Mouse (Mus musculus) spleen, embryonic (tissue): ENCODE measurements around the gene Gnl1.
"Not testable (repeated sequence)": the region's sequence is repeated elsewhere in the genome, so short reads cannot be mapped to it uniquely, and the experiment has no call there.

Experiments
- CTCF ChIA-PET: fragments of 350-600 bp; sonication (Branson Sonifier 250); formaldehyde crosslinking; loops from one replicate; lab custom pipeline; 2022; lab: Charles Lee

The Gnl1 gene

GRCm38 (mm10) chr17:36023710-36024654 is 44.3 kb downstream of the Gnl1 start:
- CTCF ChIA-PET: no interaction called here

DNA sequence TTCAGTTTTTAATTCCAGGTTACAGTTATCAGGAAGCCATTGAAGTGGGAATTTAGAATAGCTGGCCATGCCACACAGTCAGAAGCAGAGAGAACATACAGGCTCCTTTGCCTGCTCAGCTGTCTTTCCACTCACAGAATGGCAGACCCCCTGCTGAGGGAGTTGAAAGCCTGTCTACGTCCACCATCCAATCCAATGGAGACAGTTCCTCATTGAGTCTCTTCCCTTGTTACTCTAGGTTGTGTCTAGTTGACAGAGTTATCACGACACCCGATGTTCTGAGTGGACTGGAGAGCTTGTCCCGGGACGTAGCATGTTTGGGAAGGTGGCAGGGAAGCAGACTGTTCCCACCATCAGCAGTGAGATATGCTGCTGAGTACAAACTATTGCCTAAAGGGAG is 45.5 kb downstream of the Gnl1 start:
- CTCF ChIA-PET: no interaction called here

GRCm38 (mm10) chr17:36025901-36026300 is 46.2 kb downstream of the Gnl1 start:
- CTCF ChIA-PET: interaction anchor here (0.6 kb wide), 1 partner anchor 87 kb away, joined by 5 read pairs; no protein-coding TSS in a partner anchor

GRCm38 (mm10) chr17:36027663-36028062 is 48.0 kb downstream of the Gnl1 start:
- CTCF ChIA-PET: no interaction called here

DNA sequence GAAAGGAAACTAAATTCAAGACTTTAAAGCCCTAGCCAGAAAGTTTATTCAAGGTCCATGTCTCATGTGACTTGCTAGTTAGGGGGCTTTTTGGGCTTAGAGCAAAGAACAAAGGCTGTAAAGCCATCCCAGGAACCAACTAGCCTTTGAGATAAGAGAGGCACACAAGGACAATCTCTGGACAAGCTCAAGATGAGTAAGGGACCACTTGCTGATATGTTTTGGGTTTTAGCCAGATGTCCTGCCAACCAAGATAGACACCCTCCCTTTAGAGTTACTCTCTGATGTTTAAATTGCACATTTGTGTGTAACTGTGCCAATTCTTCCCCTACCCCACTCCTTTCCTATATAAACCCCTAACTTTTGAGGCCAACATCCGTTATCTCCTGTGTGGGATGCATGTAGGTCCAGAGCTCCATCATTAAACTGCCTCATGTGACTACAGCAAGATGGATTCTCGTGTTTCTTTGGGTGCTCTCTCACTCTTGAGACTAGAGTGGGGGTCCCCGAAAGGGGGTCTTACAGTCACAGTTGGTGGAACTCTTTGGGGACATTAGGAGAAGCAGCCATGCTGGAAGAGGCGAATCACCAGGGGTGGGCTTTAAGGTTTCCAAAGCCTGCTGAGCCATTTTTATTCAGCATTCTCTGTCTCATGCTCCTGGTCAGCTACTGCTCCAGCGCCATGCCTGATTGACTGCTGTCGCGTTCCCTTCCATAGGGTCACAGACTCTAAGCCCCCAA is 49.4 kb downstream of the Gnl1 start:
- CTCF ChIA-PET: interaction anchor here (1.8 kb wide), 1 partner anchor 32 kb away, joined by 5 read pairs; no protein-coding TSS in a partner anchor

GRCm38 (mm10) chr17:36030046-36030702 is 50.5 kb downstream of the Gnl1 start:
- CTCF ChIA-PET: interaction anchor here (1.8 kb wide), 1 partner anchor 33 kb away, joined by 5 read pairs; no protein-coding TSS in a partner anchor

- CTCF ChIA-PET: interaction anchor here (1.8 kb wide), 1 partner anchor 34 kb away, joined by 5 read pairs; no protein-coding TSS in a partner anchor
These were observed 51.3 kb downstream of the Gnl1 start for GRCm38 (mm10) chr17:36030703-36031582.

DNA sequence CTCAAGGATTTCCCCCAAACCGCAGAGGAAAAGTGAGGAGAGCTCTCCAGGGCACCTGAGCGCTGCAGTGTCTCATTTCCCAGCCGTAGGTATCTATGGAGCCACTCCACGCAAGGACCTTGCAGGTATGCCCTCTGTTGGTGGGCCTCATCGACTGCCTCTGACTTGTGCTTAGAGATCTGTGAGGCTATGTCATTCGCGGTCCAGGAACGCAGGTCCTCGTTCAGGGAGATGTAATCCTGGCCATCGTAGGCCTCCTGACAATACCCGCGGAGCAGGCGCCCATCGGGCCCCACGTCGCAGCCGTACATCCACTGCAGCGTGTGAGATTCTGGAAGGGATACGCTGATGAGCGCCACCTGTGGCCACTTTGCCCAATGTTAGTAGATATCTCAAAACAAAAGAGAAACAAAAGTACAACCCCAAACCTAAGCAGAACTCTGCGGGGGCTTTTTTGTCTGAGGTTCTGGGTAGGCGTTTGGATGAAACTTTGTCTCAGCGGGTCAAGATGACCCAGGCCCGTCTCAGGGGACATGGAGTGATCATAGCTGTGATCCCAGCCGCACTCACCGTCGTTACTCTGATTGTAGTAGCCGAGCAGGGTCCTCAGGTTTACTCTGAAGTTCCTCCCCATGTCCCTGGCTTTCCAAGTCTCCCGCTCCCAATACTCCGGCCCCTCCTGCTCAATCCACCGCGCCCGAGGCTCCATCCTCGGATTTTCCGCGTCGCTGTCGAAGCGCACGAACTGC is 52.1 kb downstream of the Gnl1 start:
- CTCF ChIA-PET: not testable (repeated sequence)

DNA sequence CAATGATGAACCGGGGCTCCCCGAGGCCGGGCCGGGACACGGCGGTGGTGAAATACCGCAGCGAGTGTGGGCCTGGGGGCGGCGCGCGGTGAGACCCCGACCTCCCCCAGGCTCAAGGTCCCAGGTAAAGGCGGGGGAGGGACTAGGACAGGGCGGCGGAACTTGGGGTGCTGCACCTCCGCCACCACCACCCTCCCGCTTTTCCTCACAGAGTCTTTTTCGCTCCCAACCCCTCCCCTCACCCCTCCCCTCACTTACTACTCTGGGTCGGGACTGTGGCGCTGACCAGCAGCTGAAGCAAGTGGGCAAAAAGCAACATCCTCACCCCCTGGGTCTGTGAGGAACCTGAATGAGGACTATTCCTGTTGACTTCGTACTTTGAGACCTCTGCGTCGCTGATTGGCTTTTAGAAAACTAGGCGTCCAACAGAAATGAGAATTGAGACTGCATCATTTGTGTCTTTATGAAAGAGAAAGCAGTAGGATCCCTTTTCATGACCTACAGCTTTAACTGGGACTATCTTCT is 52.8 kb downstream of the Gnl1 start, which contains the start of gene H2-T23:
Gene H2-T23 (minus strand): TSS at position 505 of the 525 bp plus-strand sequence.
- CTCF ChIA-PET: interaction anchor here (1.3 kb wide), 1 partner anchor 34 kb away, joined by 5 read pairs; no protein-coding TSS in a partner anchor

DNA sequence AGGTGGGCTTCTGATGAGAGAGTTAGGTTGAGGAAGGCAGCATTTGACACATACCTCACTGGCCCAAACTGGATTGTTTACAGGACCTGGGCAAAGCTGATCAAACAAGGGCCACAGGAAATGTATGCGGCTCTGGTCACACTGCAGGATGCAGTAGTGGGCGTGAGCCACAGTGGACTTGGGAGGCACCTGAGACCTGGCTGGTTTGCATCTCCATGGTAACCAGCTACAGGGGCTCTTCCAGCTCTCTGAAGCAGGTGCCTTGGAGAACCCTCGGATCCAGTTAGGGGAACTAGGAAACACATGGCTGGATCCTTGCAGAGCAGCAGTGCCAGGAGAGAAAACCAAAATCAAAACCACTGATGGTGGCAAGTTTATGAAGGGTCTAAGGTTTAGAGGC is 54.9 kb downstream of the Gnl1 start:
- CTCF ChIA-PET: interaction anchor here (1.8 kb wide), 1 partner anchor 37 kb away, joined by 7 read pairs; no protein-coding TSS in a partner anchor

GRCm38 (mm10) chr17:36035010-36035638 is 55.5 kb downstream of the Gnl1 start:
- CTCF ChIA-PET: interaction anchor here (0.6 to 1.8 kb wide), 2 partner anchors 38 to 40 kb away, joined by 3 to 7 read pairs; no protein-coding TSS in a partner anchor

DNA sequence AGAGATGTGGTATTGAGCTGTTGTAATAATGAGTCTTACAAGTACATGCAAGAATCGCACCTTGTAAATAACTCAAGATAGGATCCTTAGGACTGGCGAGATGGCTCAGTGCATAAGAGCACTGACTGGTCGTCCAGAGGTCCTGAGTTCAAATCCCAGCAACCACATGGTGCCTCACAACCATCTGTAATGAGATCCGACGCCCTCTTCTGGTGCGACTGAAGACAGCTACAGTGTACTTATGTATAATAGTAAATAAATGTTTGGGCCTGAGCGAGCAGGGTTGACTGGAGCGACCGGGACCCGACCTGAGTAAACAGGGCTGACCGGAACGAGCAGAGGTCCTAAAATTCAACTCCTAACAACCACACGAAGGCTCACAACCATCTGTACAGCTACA is 56.5 kb downstream of the Gnl1 start:
- CTCF ChIA-PET: interaction anchor here (1.2 to 1.8 kb wide), 2 partner anchors 39 to 45 kb away, joined by 4 to 7 read pairs; no protein-coding TSS in a partner anchor
